Mouse (Mus musculus) MEL (cell line): ENCODE data around the gene Nsd2.
A peak's percentile ranks its signal among the peaks of the same experiment; 100 is the strongest.

Experiments
- EP300 ChIP-seq, 2 experiments: IDR thresholded peaks; 2 replicates each; pipeline ENCODE4 v1.6.1; 2011; ENCODE audit warnings: improper control_type of control experiment in 2 of 2, low read length in 2 of 2, low read depth in 1 of 2, mild to moderate bottlenecking in 1 of 2
- POLR2A ChIP-seq, 2 experiments: IDR thresholded peaks; 2 replicates each; pipeline ENCODE4 v1.6.1; 2011 to 2012; ENCODE audit warnings: low read length in 2 of 2, mild to moderate bottlenecking in 2 of 2, control low read depth in 1 of 2, improper control_type of control experiment in 1 of 2, low read depth in 1 of 2, moderate library complexity in 1 of 2; ENCODE audit not compliant: control insufficient read depth in 1 of 2, insufficient read depth in 1 of 2, poor library complexity in 1 of 2
- UBTF ChIP-seq: IDR thresholded peaks from 2 replicates; pipeline ENCODE4 v1.6.1; 2012; ENCODE audit warnings: low read depth, mild to moderate bottlenecking, inconsistent platforms, low read length, improper control_type of control experiment, moderate library complexity, borderline replicate concordance; ENCODE audit not compliant: insufficient read depth
- USF1 ChIP-seq: IDR thresholded peaks from 2 replicates; pipeline ENCODE4 v1.6.1; 2014; ENCODE audit warnings: low read depth, mild to moderate bottlenecking, inconsistent platforms, low read length, improper control_type of control experiment, moderate library complexity

- no peak for TF ChIP-seq EP300 (IDR thresholded peaks at IDR 0.05; ENCODE audit: low read depth in 1 of 2, low read length in 2 of 2)
- no peak for TF ChIP-seq USF1
- no peak; the same call in 1 of the 2 replicates for TF ChIP-seq UBTF
- peak; percentile 74 to 76; a peak in 3 of 4 replicates for TF ChIP-seq POLR2A (IDR thresholded peaks at IDR 0.05; ENCODE audit: control insufficient read depth in 1 of 2, insufficient read depth in 1 of 2, low read depth in 1 of 2, low read length in 2 of 2, poor library complexity in 1 of 2)
These were observed at the start of gene Nsd2 for GRCm38 (mm10) chr5:33819876-33820732.
